ENCODE assay signal across 31 mouse cellular contexts in genomic region chr5:72656270-72656791, GRCm38 (mm10). TPM values are rescaled to one million over a fixed set of nuclear protein-coding genes. Genes with fewer than 3 reads are reported as not detected.
A peak's percentile ranks its signal among the peaks of the same experiment; 100 is the strongest.
DNase-seq lines count a peak whose midpoint lies in the region; ATAC-seq and TF ChIP-seq lines count a peak whose summit lies in the region.
"Had no signal": no experiment of that assay in that cellular context is flagged by ENCODE, and none has a peak within 500 bp of the region (broad histone marks: within the 10 kb centered on the region; RNA-seq: fewer than 3 reads in every experiment).

No protein-coding gene starts in this region.

- H3K9me3 ChIP-seq in kidney, postnatal 0 days (replicated peaks; ENCODE audit: low read length): no peaks in the 10 kb centered on the region
- H3K9me3 ChIP-seq in intestine, embryonic 14.5 days (ENCODE audit: control insufficient read depth, low read length): no peaks in the 10 kb centered on the region
- H3K9me3 ChIP-seq in limb, embryonic 15.5 days: no peaks in the 10 kb centered on the region
- H3K9me3 ChIP-seq: embryonic facial prominence, embryonic 10.5 days; embryonic facial prominence, embryonic 15.5 days; forebrain, embryonic 12.5 days; G1E; heart, embryonic 13.5 days; hindbrain, embryonic 10.5 days; hindbrain, embryonic 15.5 days had no signal

- H3K4me2 ChIP-seq in kidney, postnatal 0 days (ENCODE audit: low read length): peak overlapping the region; percentile 21
- peak overlapping the region; percentile 7; the same call in 1 of the 2 replicates for H3K4me2 ChIP-seq in intestine, embryonic 14.5 days (ENCODE audit: low read length)
- no peak overlapping the region for H3K4me2 ChIP-seq in limb, embryonic 15.5 days
- H3K4me2 ChIP-seq: embryonic facial prominence, embryonic 15.5 days; forebrain, embryonic 12.5 days; heart, embryonic 13.5 days; hindbrain, embryonic 15.5 days had no signal

- no peaks in the 10 kb centered on the region for H3K27me3 ChIP-seq in kidney, postnatal 0 days (ENCODE audit: insufficient read depth, low read length)
- H3K27me3 ChIP-seq in intestine, embryonic 14.5 days (replicated peaks; ENCODE audit: control insufficient read depth, insufficient read depth, low read length): no peaks in the 10 kb centered on the region
- H3K27me3 ChIP-seq in limb, embryonic 15.5 days: no peaks in the 10 kb centered on the region
- H3K27me3 ChIP-seq: embryonic facial prominence, embryonic 15.5 days; heart, embryonic 13.5 days; hindbrain, embryonic 15.5 days had no signal

- WGBS in kidney, postnatal 0 days: 9% methylated on average over 7 of the region's 7 CpGs
- 34% methylated on average over 7 of the region's 7 CpGs for WGBS in intestine, embryonic 14.5 days
- WGBS in limb, embryonic 15.5 days: 19% methylated on average over 7 of the region's 7 CpGs

- H3K27ac ChIP-seq in kidney, postnatal 0 days: no peak overlapping the region; the same call in 1 of the 2 replicates
- H3K27ac ChIP-seq in intestine, embryonic 14.5 days (ENCODE audit: low read depth): no peak overlapping the region
- peak overlapping the region; percentile 27; the same call in 1 of the 2 replicates for H3K27ac ChIP-seq in limb, embryonic 15.5 days
- H3K27ac ChIP-seq: embryonic facial prominence, embryonic 10.5 days; embryonic facial prominence, embryonic 15.5 days; forebrain, embryonic 12.5 days; heart, embryonic 13.5 days; hindbrain, embryonic 10.5 days; hindbrain, embryonic 15.5 days; liver, embryonic 14.5 days; macrophage had no signal

- H3K4me1 ChIP-seq in kidney, postnatal 0 days (replicated peaks; ENCODE audit: insufficient read depth, low read length): peaks cover 5% of the 10 kb centered on the region; the same call in 1 of the 2 replicates
- H3K4me1 ChIP-seq in intestine, embryonic 14.5 days (replicated peaks; ENCODE audit: control insufficient read depth, insufficient read depth, low read length): peaks cover 8% of the 10 kb centered on the region
- peaks cover 5% of the 10 kb centered on the region; the same call in 1 of the 2 replicates for H3K4me1 ChIP-seq in limb, embryonic 15.5 days
- H3K4me1 ChIP-seq: embryonic facial prominence, embryonic 15.5 days; forebrain, embryonic 12.5 days; hindbrain, embryonic 10.5 days; hindbrain, embryonic 15.5 days had no signal

- H3K9ac ChIP-seq in kidney, postnatal 0 days (ENCODE audit: low read depth, low read length): no peak overlapping the region
- no peak overlapping the region for H3K9ac ChIP-seq in intestine, embryonic 14.5 days (ENCODE audit: low read length)
- H3K9ac ChIP-seq in limb, embryonic 15.5 days: no peak overlapping the region
- H3K9ac ChIP-seq: embryonic facial prominence, embryonic 15.5 days; forebrain, embryonic 12.5 days; forebrain, postnatal 0 days; heart, embryonic 13.5 days; hindbrain, embryonic 15.5 days; liver, embryonic 14.5 days had no signal

- TF ChIP-seq CTCF in kidney, postnatal 0 days (IDR thresholded peaks at IDR 0.05; ENCODE audit: low read depth): no peak

- no peaks in the 10 kb centered on the region for H3K36me3 ChIP-seq in kidney, postnatal 0 days (ENCODE audit: insufficient read depth, low read length)
- H3K36me3 ChIP-seq in intestine, embryonic 14.5 days (ENCODE audit: control insufficient read depth, insufficient read depth, low read length): no peaks in the 10 kb centered on the region
- no peaks in the 10 kb centered on the region for H3K36me3 ChIP-seq in limb, embryonic 15.5 days
- H3K36me3 ChIP-seq: embryonic facial prominence, embryonic 10.5 days; embryonic facial prominence, embryonic 15.5 days; forebrain, embryonic 12.5 days; G1E; heart, embryonic 13.5 days; hindbrain, embryonic 10.5 days; hindbrain, embryonic 15.5 days had no signal

- peak; percentile 7 for DNase-seq in embryo, embryonic 11 days
- DNase-seq in embryo, embryonic 9.5 days (ENCODE audit: extremely low spot score): no peak
- DNase-seq in kidney, postnatal 0 days (ENCODE audit: low spot score): peak; percentile 64
- no peak for DNase-seq in kidney, adult 9 months
- DNase-seq in intestine, embryonic 14.5 days (ENCODE audit: low spot score): no peak
- DNase-seq in ovary, postnatal 14 days (ENCODE audit: low spot score): no peak
- DNase-seq in cerebellum, postnatal 25 days: no peak
- DNase-seq: adrenal gland, postnatal 10 days; cerebellum, adult 8-10 months; cerebellum, postnatal 36 days; forebrain, postnatal 0 days; heart, postnatal 10 days; kidney, adult 11 months; kidney, postnatal 4 days; liver; lung, adult 2 months; lung, postnatal 10 days; midbrain, embryonic 14.5 days; thymus, postnatal 25 days had no signal

- ATAC-seq in kidney, postnatal 0 days (replicated peaks; ENCODE audit: low FRiP score, low read depth): peak; percentile 33; the same call in 1 of the 2 replicates
- peak; percentile 82 for ATAC-seq in intestine, embryonic 14.5 days (replicated peaks; ENCODE audit: low FRiP score, low TSS enrichment, low read depth)
- no peak for ATAC-seq in limb, embryonic 15.5 days (ENCODE audit: insufficient number of reproducible peaks, low FRiP score, low TSS enrichment, low read depth)
- ATAC-seq: forebrain, postnatal 0 days had no signal

- no peak overlapping the region for H3K4me3 ChIP-seq in kidney, postnatal 0 days (replicated peaks; ENCODE audit: low read depth, low read length)
- H3K4me3 ChIP-seq in intestine, embryonic 14.5 days (ENCODE audit: low read depth, low read length): no peak overlapping the region
- H3K4me3 ChIP-seq in limb, embryonic 15.5 days: no peak overlapping the region
- H3K4me3 ChIP-seq: embryonic facial prominence, embryonic 10.5 days; embryonic facial prominence, embryonic 15.5 days; forebrain, embryonic 12.5 days; heart, embryonic 13.5 days; hindbrain, embryonic 10.5 days; hindbrain, embryonic 15.5 days had no signal

RNA-seq across cellular contexts. Expression of gene Nipal1, which starts 8.7 kb away (rescaled TPM):
- 8.2 and 12.1 TPM in 2 replicates for polyA plus RNA-seq in kidney, postnatal 0 days (2015; fragmentation: Nextera tagmentation; extraction: Ambion mirVana)
- 13.2 and 15.2 TPM in 2 replicates for polyA plus RNA-seq in intestine, embryonic 14.5 days (2014; fragmentation: Nextera tagmentation; extraction: Ambion mirVana)
- 24.8 and 27.7 TPM in 2 replicates for polyA plus RNA-seq in limb, embryonic 15.5 days (2015; fragmentation: Nextera tagmentation; extraction: Ambion mirVana)
- polyA plus RNA-seq: G1E, macrophage had no signal

RNA-seq across cellular contexts. Expression of gene Cnga1, which starts 12.3 kb away (rescaled TPM):
- 0.07 TPM in 1 of 2 replicates, not detected in the other for polyA plus RNA-seq in kidney, postnatal 0 days (2015; fragmentation: Nextera tagmentation; extraction: Ambion mirVana)
- polyA plus RNA-seq in intestine, embryonic 14.5 days (2014; fragmentation: Nextera tagmentation; extraction: Ambion mirVana): not detected in 2 replicates
- polyA plus RNA-seq in limb, embryonic 15.5 days (2015; fragmentation: Nextera tagmentation; extraction: Ambion mirVana): not detected in 2 replicates
- polyA plus RNA-seq: embryonic facial prominence, embryonic 10.5 days; embryonic facial prominence, embryonic 15.5 days; forebrain, embryonic 12.5 days; forebrain, postnatal 0 days; G1E; heart, embryonic 13.5 days; hindbrain, embryonic 10.5 days; hindbrain, embryonic 15.5 days; liver, embryonic 14.5 days; macrophage; neural tube, embryonic 11.5 days; stomach, embryonic 14.5 days had no signal

Comparison
In these comparisons a context has a peak if more than half of its experiments do, and no peak if none do; other contexts are left out.
1. DNase-seq: peak in embryo, embryonic 11 days (single experiment) and kidney, postnatal 0 days (single experiment); none in embryo, embryonic 9.5 days (single experiment), kidney, adult 9 months (single experiment), intestine, embryonic 14.5 days (single experiment), ovary, postnatal 14 days (single experiment) and cerebellum, postnatal 25 days (0 of 2).